Mouse (Mus musculus) T-cell, adult 2 months (primary cell): Measurements from ENCODE around the gene Lrp4.

Experiments
- DNase-seq: peaks from one replicate; pipeline ENCODE4 v3.0.0; 2022; ENCODE audit warnings: low spot score

Gene Lrp4

GRCm38 (mm10) chr2:91453231-91454075 is 3.9 kb upstream of the Lrp4 start:
- no peak for DNase-seq

GRCm38 (mm10) chr2:91454434-91454833 is 2.9 kb upstream of the Lrp4 start:
- DNase-seq, result no peak

DNA sequence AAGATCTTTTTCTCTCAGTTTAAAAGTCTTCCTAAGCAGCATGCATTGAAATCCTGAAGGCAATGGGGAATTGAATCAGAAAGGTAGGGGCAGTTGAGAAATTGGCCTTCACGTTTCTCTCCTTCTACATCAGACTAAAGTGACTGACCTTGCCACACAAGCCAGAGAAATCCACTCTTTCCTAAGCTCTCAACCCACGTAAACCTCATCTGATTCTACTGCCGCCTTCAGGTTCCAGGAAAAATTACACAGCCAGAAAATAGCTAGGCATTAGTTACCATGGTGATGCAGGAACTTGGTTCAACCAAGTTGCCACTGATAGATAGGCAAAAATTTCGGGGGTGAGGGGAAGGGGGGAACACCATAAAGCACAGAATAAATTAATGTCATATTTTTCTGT is 1.5 kb upstream of the Lrp4 start:
- DNase-seq, result no peak

- no peak for DNase-seq
Measured at GRCm38 (mm10) chr2:91456491-91457100, 715 bp upstream of the Lrp4 start.

GRCm38 (mm10) chr2:91457656-91458251 is 443 bp downstream of the Lrp4 start:
- DNase-seq, result no peak

DNA sequence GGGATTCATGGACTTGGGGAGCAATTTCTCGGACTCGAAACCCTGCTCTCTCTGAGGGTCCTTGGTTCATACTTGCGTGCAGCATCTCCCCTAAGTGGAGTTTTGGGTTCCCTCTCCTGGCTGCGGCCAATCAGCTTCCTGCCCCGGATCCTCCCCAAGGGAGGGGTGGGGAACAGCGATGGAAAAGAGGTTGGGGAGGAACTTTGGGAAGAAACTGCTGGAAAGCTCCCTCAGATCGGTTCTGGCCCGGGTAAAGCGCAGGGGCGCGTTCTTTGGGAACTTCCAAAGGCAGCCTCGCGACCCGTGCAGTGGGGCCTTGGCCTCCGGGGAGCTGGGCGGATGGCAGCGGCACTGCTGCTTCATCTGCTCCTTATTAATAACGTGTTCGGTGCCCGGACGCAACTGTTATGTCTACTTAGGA is 951 bp downstream of the Lrp4 start:
- DNase-seq, result no peak

DNA sequence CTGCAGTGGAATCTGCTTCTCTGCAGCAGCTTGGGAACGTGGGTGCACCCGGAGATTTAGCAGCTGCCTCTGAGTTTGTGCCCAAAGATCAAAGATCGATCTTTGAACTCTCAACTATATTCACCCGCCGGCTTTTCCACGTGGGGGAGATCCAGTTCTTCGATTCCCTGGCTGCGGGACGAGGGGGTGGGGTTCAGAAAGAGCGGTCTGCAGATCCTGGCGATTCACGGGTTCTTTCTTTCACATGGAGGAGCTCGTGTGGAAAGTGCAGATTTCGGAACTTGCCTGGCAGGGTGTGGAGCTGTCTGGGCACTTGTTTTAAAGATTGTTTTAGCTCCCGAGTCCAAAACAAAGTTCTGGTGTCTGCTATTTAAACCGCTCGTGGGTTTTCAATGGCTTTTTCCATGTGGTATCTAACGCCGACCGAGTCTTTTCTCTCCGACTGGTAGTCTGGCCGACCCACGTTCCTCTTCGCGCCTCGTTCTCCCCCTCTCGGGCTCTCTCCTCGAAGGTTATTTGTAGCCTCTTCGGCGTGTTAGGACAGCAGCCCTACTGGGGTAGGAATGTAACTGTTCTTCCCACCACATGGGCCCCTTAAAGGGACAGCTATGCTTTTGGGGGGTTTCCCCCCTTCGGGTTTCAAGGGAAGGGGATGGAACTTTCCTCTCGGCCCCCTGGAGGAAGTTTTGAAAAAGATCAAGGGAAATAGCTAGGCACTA is 1.5 kb downstream of the Lrp4 start:
- no peak for DNase-seq

GRCm38 (mm10) chr2:91460076-91460475 is 2.8 kb downstream of the Lrp4 start:
- DNase-seq, result no peak

GRCm38 (mm10) chr2:91460771-91461170 is 3.5 kb downstream of the Lrp4 start:
- DNase-seq, result no peak

GRCm38 (mm10) chr2:91461341-91461740 is 4.0 kb downstream of the Lrp4 start:
- DNase-seq, result no peak

- DNase-seq, result no peak
Measured at GRCm38 (mm10) chr2:91462196-91462595, 4.9 kb downstream of the Lrp4 start.

DNA sequence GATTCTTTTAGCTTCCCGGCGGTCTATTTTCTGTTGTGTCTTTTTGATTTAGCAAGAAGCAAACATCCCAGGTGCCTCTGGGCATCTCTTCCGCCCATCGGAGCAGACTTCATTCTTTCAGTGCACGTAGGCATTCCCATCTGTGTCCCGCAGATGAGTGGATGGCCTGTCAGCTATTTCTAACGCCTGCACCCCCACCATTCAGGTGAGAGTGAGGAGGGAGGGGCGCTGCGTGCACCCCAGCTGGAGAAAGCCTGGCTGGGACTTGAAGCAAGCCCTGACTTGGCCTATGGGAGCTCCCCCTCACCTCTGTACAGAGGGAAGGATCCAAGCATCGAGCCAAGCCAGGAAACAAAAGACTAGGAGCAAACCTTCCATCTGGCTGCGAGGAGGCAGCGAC is 5.4 kb downstream of the Lrp4 start:
- DNase-seq, result no peak

DNA sequence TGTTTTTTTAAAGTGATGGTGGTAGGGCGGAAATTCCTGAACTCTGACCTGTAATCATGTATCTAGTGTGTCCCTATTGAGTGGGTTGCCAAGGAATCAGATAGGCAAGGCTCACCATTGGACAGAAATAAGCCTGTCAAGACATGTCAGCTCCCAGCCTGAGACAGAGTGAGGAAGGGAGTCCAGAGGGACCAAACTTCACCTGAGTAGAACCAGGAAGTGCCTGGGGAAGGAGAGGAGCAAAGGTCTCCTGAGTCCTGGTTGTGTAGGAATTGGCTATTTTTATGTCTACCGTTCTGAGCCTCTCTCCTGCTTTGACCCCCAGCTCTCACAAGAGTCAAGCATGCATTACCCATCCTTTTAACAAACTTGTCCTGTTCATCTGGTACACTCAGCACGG is 8.6 kb downstream of the Lrp4 start:
- DNase-seq, result no peak

DNA sequence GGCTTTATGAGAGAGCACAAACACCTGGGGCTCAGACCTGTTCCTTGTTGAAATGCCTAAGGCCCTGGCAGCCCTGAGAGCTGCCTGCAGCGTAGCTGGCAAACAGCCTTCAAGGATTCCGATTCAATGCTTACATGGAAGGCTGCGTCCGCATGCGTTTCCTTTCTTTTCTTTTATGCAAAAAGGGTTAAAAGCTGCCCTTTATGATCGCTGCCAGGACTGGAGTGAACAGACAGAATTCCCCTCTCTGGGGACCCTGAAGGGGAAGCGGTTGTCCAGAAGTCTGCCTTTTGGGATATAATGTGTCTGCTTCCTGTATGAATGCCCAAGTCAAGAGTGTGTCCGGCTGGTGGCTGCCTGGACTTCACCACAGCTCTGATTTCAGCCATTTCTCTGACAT is 10.3 kb downstream of the Lrp4 start:
- no peak for DNase-seq

GRCm38 (mm10) chr2:91470055-91470647 is 12.8 kb downstream of the Lrp4 start:
- DNase-seq, result no peak

DNA sequence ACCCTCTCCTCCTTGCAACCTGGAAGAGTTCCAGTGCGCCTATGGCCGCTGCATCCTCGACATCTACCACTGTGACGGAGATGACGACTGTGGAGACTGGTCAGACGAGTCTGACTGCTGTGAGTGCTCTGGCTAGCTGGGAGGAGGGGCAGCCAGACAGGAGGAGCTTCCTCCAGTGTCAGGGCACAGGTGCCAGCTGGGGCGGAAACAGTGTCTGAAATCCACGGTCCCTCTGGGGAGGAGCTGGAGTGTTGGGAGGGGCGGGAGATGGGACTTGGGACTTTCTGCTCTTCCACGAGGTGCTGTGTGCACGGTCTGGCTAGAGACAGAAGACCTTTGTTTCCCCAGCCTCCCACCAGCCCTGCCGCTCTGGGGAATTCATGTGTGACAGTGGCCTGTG is 17.0 kb downstream of the Lrp4 start:
- DNase-seq, result no peak

DNA sequence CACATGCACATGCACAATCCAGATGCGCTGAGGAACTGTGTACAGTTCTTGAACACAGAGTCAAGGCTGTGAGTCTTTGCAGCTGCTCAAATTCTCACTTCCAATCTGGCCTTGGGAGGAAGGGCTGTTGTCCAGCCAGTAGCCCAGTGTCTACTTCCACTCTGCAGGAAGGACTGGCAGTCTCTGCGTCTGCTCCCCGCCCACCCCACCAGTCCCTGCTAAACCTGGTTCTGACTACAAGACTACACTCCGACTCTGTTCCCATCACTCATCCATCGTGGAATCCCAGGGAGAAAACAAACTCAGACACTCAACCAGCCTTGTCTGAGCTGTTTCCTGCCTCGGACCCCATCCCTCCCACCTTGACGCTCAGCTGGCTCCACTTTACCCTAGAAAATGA is 18.5 kb downstream of the Lrp4 start:
- no peak for DNase-seq

DNA sequence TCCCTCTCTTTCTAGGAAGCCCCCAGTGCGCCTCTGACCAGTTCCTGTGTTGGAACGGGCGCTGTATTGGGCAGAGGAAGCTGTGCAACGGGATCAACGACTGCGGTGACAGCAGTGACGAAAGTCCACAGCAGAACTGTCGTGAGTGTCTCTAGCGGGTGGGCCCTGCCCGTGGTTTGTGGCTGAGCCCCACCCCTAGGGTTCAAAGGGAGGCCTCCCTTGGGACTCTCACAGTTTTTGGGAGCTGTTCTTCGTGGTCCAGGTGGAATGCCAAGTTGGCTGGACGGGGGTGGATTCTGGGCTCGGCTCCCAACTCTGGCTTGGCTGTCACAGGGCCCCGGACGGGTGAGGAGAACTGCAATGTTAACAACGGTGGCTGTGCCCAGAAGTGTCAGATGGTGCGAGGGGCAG is 18.9 kb downstream of the Lrp4 start:
- DNase-seq, result no peak

DNA sequence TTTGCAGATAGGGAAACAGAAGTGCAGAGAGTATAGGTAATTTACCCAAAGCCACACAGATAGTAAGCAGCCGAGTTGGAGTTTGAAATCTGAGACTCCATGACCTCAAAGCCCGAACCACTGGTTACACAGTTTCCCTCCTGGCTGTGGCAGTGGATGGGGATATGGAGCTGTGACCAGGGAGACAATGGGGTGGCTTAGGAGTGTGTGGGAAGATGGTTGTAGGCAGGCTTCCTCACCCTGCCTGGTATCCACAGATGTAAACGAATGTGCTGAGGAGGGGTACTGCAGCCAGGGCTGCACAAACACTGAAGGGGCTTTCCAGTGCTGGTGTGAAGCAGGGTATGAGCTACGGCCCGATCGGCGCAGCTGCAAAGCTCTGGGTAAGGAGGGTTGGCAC is 19.5 kb downstream of the Lrp4 start:
- DNase-seq, result no peak

- DNase-seq, result no peak
Measured at GRCm38 (mm10) chr2:91480399-91480801, 23.1 kb downstream of the Lrp4 start.

- DNase-seq, result no peak
Measured at GRCm38 (mm10) chr2:91480805-91481514, 23.6 kb downstream of the Lrp4 start.

DNA sequence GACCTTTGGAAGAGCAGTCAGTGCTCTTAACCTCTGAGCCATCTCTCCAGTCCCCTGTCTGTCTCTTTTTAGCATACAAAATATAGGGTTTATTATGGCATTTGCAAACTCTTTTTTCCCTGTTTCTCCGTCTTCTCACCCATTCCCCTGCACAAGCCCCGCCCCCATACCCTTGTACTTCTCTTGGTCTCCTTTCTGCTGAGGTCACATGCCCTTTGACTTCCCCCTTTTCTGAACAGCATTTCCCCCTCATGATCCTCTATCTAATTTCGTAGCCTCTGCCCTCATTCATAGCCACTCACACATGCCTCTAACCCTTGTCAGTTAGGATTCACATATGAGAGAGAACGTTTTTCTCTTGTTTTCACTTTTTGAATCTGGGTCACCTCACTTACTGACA is 27.4 kb downstream of the Lrp4 start:
- DNase-seq, result no peak
